23 mouse cellular contexts compared by ENCODE assay signal in the genomic region with DNA sequence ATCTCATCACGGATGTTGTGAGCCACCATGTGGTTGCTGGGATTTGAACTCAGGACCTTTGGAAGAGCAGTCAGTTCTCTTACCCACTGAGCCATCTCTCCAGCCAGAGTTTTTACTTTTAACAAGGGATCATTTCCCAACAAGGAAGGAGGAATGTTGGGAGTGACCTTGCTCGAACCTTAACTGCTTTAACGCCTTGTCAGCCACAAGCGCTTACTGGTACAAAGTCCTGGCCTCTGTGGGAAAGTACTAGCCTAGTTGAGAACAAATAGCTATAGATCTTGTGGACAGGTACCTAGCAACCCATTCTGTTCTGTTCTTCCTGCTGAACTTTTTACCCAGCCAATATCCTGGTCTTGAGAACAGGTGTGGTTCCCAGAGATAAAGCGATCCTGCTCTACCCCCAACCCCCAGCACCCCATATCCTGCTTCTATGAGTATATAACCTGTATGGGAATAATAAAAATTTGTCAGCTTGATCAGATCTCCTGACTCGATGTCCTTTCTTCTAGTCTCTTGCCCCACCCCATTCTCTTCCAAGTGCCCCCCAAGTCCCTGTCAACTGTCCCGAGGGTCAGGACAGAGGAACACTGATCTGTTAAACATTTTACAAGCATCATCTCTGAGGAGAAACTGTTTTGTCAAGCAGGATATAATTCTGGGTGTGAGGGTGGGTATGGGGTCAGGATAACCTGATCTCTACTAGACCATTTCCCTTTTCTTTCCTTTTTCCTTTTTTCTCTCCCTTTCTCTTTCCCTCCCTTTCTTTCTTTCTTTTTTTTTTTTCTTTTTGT. TPM values are rescaled to one million over a fixed set of nuclear protein-coding genes. Genes with fewer than 3 reads are reported as not detected.
DNase-seq lines count a peak whose midpoint lies in the region; TF ChIP-seq lines count a peak whose summit lies in the region.
"Had no signal": no experiment of that assay in that cellular context is flagged by ENCODE, and none has a peak within 500 bp of the region (broad histone marks: within the 10 kb centered on the region; RNA-seq: fewer than 3 reads in every experiment).

No protein-coding gene starts in this region.

- peak overlapping the region; percentile 82 for H3K27ac ChIP-seq in kidney, adult 2 months (ENCODE audit: insufficient read depth, low read depth, low read length)
- no peak overlapping the region for H3K27ac ChIP-seq in limb, embryonic 10.5 days
- H3K27ac ChIP-seq: forebrain, embryonic 12.5 days; hindbrain, embryonic 15.5 days had no signal

- no peaks in the 10 kb centered on the region for H3K27me3 ChIP-seq in kidney, adult 2 months (replicated peaks; ENCODE audit: control insufficient read depth, insufficient read depth, low read length)
- no peaks in the 10 kb centered on the region for H3K27me3 ChIP-seq in limb, embryonic 10.5 days (ENCODE audit: low read depth, poor library complexity, severe bottlenecking)
- H3K27me3 ChIP-seq: forebrain, embryonic 12.5 days; hindbrain, embryonic 15.5 days; megakaryocyte, embryonic 14.5 days had no signal

- H3K4me3 ChIP-seq in kidney, adult 2 months (ENCODE audit: insufficient read depth, low read depth, low read length) = no peak overlapping the region
- no peak overlapping the region for H3K4me3 ChIP-seq in limb, embryonic 10.5 days
- H3K4me3 ChIP-seq: forebrain, embryonic 12.5 days; hindbrain, embryonic 15.5 days; megakaryocyte, embryonic 14.5 days had no signal

- WGBS in kidney, adult 2 months = 39% methylated on average over 7 of the region's 7 CpGs
- WGBS in limb, embryonic 10.5 days = 79% methylated on average over 7 of the region's 7 CpGs

- TF ChIP-seq CTCF in kidney, adult 2 months (conservative IDR thresholded peaks at IDR 0.05; ENCODE audit: insufficient read depth, insufficient read length, low read depth, low read length) = no peak

- H3K4me1 ChIP-seq in kidney, adult 2 months (ENCODE audit: control insufficient read depth, insufficient read depth, low read length) = no peaks in the 10 kb centered on the region
- peaks cover 2% of the 10 kb centered on the region; the same call in 1 of the 2 replicates for H3K4me1 ChIP-seq in limb, embryonic 10.5 days
- H3K4me1 ChIP-seq: hindbrain, embryonic 15.5 days; megakaryocyte, embryonic 14.5 days had no signal

- H3K36me3 ChIP-seq in kidney, adult 2 months (ENCODE audit: control insufficient read depth, insufficient read depth, low read length) = peaks cover 3% of the 10 kb centered on the region; the same call in 1 of the 2 replicates
- peaks cover 57% of the 10 kb centered on the region for H3K36me3 ChIP-seq in limb, embryonic 10.5 days

- intact Hi-C loops in gastrocnemius, postnatal 14 days (cut with DNase I; ENCODE audit: low total_unique reads) = no loop called here

- H3K9me3 ChIP-seq in limb, embryonic 10.5 days (replicated peaks) = no peaks in the 10 kb centered on the region
- H3K9me3 ChIP-seq: forebrain, embryonic 12.5 days; hindbrain, embryonic 15.5 days had no signal

- no peak for TF ChIP-seq POLR2A in kidney, adult 2 months (IDR thresholded peaks at IDR 0.05; ENCODE audit: low read depth, low read length)

- DNase-seq in lung, postnatal 36 days = peak; percentile 25
- no peak for DNase-seq in lung, postnatal 14 days
- peak; percentile 85 for DNase-seq in kidney, adult 2 months
- DNase-seq in kidney, postnatal 25 days = peak; percentile 38 to 74
- peak; percentile 77 for DNase-seq in yolk sac, embryonic 10.5 days (ENCODE audit: low spot score)
- no peak for DNase-seq in limb, embryonic 10.5 days (ENCODE audit: low spot score)
- no peak for DNase-seq in right cerebral cortex, postnatal 4 days
- DNase-seq in gastrocnemius, postnatal 14 days = no peak
- DNase-seq: adrenal gland, postnatal 25 days; cerebellum, adult 9-11 months; embryo, embryonic 11 days; heart, postnatal 10 days; lung, embryonic 14.5 days had no signal

RNA-seq across cellular contexts. Expression of a gene that starts 9.0 kb away (rescaled TPM):
- 12.5 and 16.1 TPM in 2 replicates for polyA plus RNA-seq in kidney, adult 2 months (2012; rRNA removed)
- 14.4 and 15.8 TPM in 2 replicates for polyA plus RNA-seq in limb, embryonic 10.5 days (2016; fragmentation: Nextera tagmentation; extraction: Ambion mirVana)
- 10 to 100 TPM in 1 of 2 experiments, 1 to 10 TPM in 1; 7.6 to 15.0 TPM for total RNA-seq in gastrocnemius, postnatal 14 days (2021)

RNA-seq across cellular contexts. Expression of a gene that starts 18.7 kb away (rescaled TPM):
- polyA plus RNA-seq in kidney, adult 2 months (2012; rRNA removed) = not detected in 2 replicates
- not detected in 2 replicates for polyA plus RNA-seq in limb, embryonic 10.5 days (2016; fragmentation: Nextera tagmentation; extraction: Ambion mirVana)
- not detected for total RNA-seq in gastrocnemius, postnatal 14 days (2021)
- total RNA-seq: adrenal gland, postnatal 25 days; ES-E14; gastrocnemius, adult 18-20 months; heart, adult 8-10 months; heart, postnatal 10 days; monocyte, adult 5-6 weeks had no signal
- polyA plus RNA-seq: C2C12; forebrain, embryonic 12.5 days; hindbrain, embryonic 15.5 days; limb, embryonic 14.5 days; lung, embryonic 14.5 days; neural tube, embryonic 14.5 days had no signal

RNA-seq across cellular contexts. Expression of a gene that starts 39.9 kb away (rescaled TPM):
- polyA plus RNA-seq in kidney, adult 2 months (2012; rRNA removed) = 7.2 and 9.8 TPM in 2 replicates
- 39.5 and 44.0 TPM in 2 replicates for polyA plus RNA-seq in limb, embryonic 10.5 days (2016; fragmentation: Nextera tagmentation; extraction: Ambion mirVana)
- total RNA-seq in gastrocnemius, postnatal 14 days (2021) = 10 to 100 TPM; 10.0 to 12.5 TPM

RNA-seq across cellular contexts. Expression of a gene that starts 47.2 kb away (rescaled TPM):
- 6.4 and 6.9 TPM in 2 replicates for polyA plus RNA-seq in kidney, adult 2 months (2012; rRNA removed)
- polyA plus RNA-seq in limb, embryonic 10.5 days (2016; fragmentation: Nextera tagmentation; extraction: Ambion mirVana) = 7.6 and 8.7 TPM in 2 replicates
- total RNA-seq in gastrocnemius, postnatal 14 days (2021) = 1 to 10 TPM; 6.0 to 7.4 TPM

Comparison
In these comparisons a context has a peak if more than half of its experiments do, and no peak if none do; other contexts are left out.
1. DNase-seq: peak in lung, postnatal 36 days (single experiment), kidney, adult 2 months (single experiment), kidney, postnatal 25 days (2 of 2) and yolk sac, embryonic 10.5 days (single experiment); none in lung, postnatal 14 days (single experiment), limb, embryonic 10.5 days (single experiment), right cerebral cortex, postnatal 4 days (single experiment) and gastrocnemius, postnatal 14 days (single experiment).